Mouse (Mus musculus) heart, adult 2 months (tissue): Measurements from ENCODE around the gene Hoxa10. TPM values are rescaled to one million over a fixed set of nuclear protein-coding genes. Genes with fewer than 3 reads are reported as not detected.

Experiments
- DNase-seq, 2 experiments: peaks; one replicate each; pipeline ENCODE4 v3.0.0; 2021
- H3K27ac ChIP-seq: fragments of 200-600 bp; 2 replicates; pipeline ENCODE4 v1.8.1; 2022
- H3K27me3 ChIP-seq: fragments of 200-500 bp; 2 replicates; pipeline ENCODE4 v1.6.1; 2012; ENCODE audit warnings: mild to moderate bottlenecking, low read length, inconsistent platforms, mixed read lengths; ENCODE audit not compliant: control insufficient read depth, insufficient read depth
- H3K36me3 ChIP-seq: fragments of 200-500 bp; 2 replicates; pipeline ENCODE4 v1.6.1; 2012; ENCODE audit warnings: low read length, inconsistent platforms; ENCODE audit not compliant: control insufficient read depth, insufficient read depth
- H3K4me1 ChIP-seq: fragments of 200-500 bp; 2 replicates; pipeline ENCODE4 v1.6.1; 2011; ENCODE audit warnings: low read length; ENCODE audit not compliant: control insufficient read depth, insufficient read depth
- H3K4me3 ChIP-seq: fragments of 200-600 bp; 2 replicates; pipeline ENCODE4 v1.8.1; 2022
- H3K79me2 ChIP-seq: fragments of 200-500 bp; replicated peaks from 2 replicates; pipeline ENCODE4 v1.6.1; 2012; ENCODE audit warnings: mild to moderate bottlenecking, inconsistent platforms, low read length, moderate library complexity, mixed read lengths; ENCODE audit not compliant: control insufficient read depth, insufficient read depth
- H3K9ac ChIP-seq: fragments of 200-500 bp; 2 replicates; pipeline ENCODE4 v1.6.1; 2012; ENCODE audit warnings: low read depth, mild to moderate bottlenecking, control low read depth, inconsistent platforms, low read length, mixed read lengths
- CTCF ChIP-seq: fragments of 200-600 bp; IDR thresholded peaks from 2 replicates; pipeline ENCODE4 v1.8.1; 2022; ENCODE audit warnings: antibody characterized with exemption, mild to moderate bottlenecking, moderate library complexity
- EP300 ChIP-seq: fragments of 200-500 bp; IDR thresholded peaks from 2 replicates; pipeline ENCODE4 v1.6.1; 2011; ENCODE audit warnings: low read depth, low read length, control low read depth; ENCODE audit not compliant: insufficient read depth
- POLR2A ChIP-seq: fragments of 200-500 bp; IDR thresholded peaks from 2 replicates; pipeline ENCODE4 v1.6.1; 2011; ENCODE audit warnings: mild to moderate bottlenecking, low read depth, low read length, control low read depth; ENCODE audit not compliant: insufficient read depth
- WGBS: fragments of 180-500 bp; shearing (Covaris S2); methylation state at CpG from one replicate; pipeline ENCODE4 v1.1.7; 2018; 5-methylcytosine and 5-hydroxymethylcytosine counted together
- intact Hi-C: fragments of 180-260 bp; cut with DNase I; formaldehyde crosslinking; loops from one replicate; pipeline ENCODE4 v1.15.1; 2025
- polyA plus RNA-seq: library from polyadenylated mRNA; depleted of rRNA; stranded (reverse); fragments of >200 nt; gene quantifications from 2 replicates; pipeline ENCODE4 v1.2.3, GENCODE M21; 2012
- total RNA-seq, 2 experiments: library from RNA; stranded (reverse); gene quantifications; 2 replicates each; pipeline ENCODE4 v1.2.3; 2021

The Hoxa10 gene
- total and polyA plus RNA-seq, 3 experiments, result not detected

DNA sequence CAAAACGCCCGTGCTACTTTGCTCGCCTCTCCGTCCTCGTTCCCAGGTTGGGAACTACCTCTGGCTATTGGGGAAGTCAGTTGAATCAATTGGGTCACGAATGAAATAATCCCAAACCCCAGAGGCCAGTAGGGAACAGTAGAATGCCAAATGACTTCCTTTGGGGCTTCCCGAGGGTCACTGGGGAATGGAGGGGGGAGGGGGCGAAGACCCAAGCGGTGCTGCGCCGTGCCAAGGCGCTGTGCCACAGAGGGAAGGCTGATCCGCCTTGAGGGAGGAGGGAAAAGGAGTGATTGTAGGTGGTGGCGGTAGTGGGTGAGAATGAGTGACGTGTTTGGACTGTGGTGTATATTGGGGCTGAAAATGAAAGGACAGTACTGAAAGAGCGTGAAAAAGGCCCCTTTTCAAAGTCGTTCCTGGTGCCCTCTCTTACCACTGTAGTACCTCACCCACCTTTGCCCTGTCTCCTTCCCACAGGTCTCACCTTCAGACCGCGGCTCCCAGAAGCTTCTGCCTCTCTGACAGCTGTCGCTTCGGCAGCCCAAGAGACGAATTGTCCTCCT is 28.0 kb downstream of the Hoxa10 start:
- intact Hi-C loops, result loop anchor here (5.0 kb wide), 1 partner anchor 1030 kb away; no protein-coding TSS in a partner anchor
- WGBS, result 3% methylated on average over 22 of the region's 22 CpGs
- H3K79me2 ChIP-seq, result no peaks in the 10 kb centered on the region
- no peaks in the 10 kb centered on the region for H3K36me3 ChIP-seq
- peaks cover 53% of the 10 kb centered on the region for H3K27me3 ChIP-seq
- H3K9ac ChIP-seq, result peak overlapping the region; percentile 41; the same call in 1 of the 2 replicates
- H3K4me1 ChIP-seq, result no peaks in the 10 kb centered on the region; the same call in 1 of the 2 replicates
- no peak overlapping the region for H3K27ac ChIP-seq
- peak; percentile 11 to 63 for DNase-seq
- TF ChIP-seq POLR2A (no peak), EP300 (no peak), CTCF (no peak)
- H3K4me3 ChIP-seq, result peak overlapping the region; percentile 43

DNA sequence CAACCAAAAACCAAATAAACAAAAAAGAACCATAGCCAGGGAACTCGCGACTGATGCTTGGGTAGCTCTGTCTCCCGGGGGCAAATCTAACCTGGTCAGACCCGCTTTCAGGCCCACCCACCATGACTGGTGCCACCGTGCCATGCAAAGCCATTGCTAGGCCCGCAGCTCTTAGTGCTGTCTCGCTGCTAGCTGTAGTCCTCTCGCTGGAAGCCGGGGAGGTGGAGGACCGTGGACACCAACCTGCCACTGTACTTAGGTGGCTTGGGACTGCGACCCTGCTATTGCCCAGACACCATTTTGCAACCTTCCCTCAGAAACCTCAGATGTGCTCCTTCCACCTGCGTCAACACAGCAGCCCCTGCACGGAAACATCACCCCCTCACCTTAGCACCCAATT is 28.7 kb downstream of the Hoxa10 start:
- no peak overlapping the region for H3K9ac ChIP-seq
- 9% methylated on average over 13 of the region's 13 CpGs for WGBS
- DNase-seq, result no peak

DNA sequence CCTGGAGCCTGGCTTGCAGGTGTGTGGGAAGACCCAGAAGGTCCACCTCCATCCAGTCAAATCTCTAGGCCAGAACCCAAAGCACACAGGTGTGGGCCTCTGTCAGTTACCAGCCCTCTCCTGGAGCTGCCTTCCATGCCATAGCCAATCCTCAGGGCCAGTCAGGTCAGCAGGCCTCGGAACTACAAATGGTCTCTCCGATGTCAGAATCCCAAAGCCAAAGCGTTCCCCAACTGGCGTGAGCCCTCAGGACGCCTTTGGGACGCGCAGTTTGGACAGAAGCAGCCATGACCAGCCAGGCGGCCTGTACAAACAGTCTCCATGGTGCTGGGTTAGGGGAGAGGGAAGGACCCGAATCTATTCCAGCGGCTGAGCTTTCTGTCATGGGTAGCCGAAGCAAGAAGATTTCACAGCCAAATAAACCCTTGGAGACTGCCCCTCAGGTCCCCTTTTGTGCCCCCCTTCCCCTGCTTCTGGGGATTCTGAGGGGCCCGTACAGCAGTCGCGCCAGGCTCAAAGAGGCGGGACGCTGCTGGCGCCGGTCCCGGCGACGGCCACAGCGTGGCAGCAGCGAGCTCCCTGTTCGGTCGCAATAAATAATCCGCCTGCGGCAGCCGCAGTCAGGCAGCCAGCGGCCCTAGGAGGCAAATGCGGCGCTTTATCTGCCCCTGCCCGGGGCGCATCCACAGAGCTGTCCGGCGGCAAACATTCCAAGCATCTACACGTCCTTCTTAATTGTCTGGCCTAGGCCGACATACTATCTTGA is 29.3 kb downstream of the Hoxa10 start:
- H3K9ac ChIP-seq, result no peak overlapping the region
- no peak for TF ChIP-seq EP300
- 3% methylated on average over 37 of the region's 37 CpGs for WGBS
- no peaks in the 10 kb centered on the region for H3K36me3 ChIP-seq
- intact Hi-C loops, result loop anchor here (1.0 to 5.0 kb wide), 2 partner anchors 10 to 1029 kb away; partner anchors contain the start of gene Hoxa7
- H3K4me1 ChIP-seq, result no peaks in the 10 kb centered on the region; the same call in 1 of the 2 replicates
- DNase-seq, result peak; percentile 76 to 88
- H3K79me2 ChIP-seq, result no peaks in the 10 kb centered on the region
- H3K4me3 ChIP-seq, result no peak overlapping the region
- H3K27ac ChIP-seq, result no peak overlapping the region
- peaks cover 44% of the 10 kb centered on the region for H3K27me3 ChIP-seq

More for the DNA sequence above, 28.7 kb downstream of the Hoxa10 start:
- Histone ChIP-seq H3K27ac (no peak overlapping the region), H3K79me2 (no peaks in the 10 kb centered on the region), H3K36me3 (no peaks in the 10 kb centered on the region), H3K4me3 (no peak overlapping the region), H3K27me3 (peaks cover 48% of the 10 kb centered on the region), H3K4me1 (no peaks in the 10 kb centered on the region; the same call in 1 of the 2 replicates)
- TF ChIP-seq POLR2A (no peak), EP300 (no peak), CTCF (no peak)
- intact Hi-C loops, result loop anchor here (1.0 to 5.0 kb wide), 2 partner anchors 9 to 1030 kb away; partner anchors contain the start of gene Hoxa7

DNA sequence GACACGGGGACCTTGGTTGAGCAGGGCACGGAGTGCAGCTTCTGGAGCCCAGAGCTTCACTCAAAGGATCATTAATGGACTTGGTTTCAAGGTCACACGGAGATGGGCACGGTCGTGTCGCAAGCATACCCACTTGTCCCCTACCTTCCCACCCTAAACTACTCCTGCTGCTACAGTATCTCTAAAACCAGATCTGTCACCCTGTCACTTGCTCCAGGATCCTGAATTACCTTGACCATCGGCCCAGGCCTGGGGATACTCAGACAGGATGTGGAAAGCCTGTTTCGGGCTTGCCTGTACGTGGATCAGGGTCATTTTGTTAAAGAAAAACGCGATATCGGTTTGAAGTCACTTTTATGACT is 31.0 kb downstream of the Hoxa10 start:
- Histone ChIP-seq H3K27me3 (peaks cover 40% of the 10 kb centered on the region), H3K36me3 (no peaks in the 10 kb centered on the region), H3K27ac (no peak overlapping the region), H3K4me1 (no peaks in the 10 kb centered on the region; the same call in 1 of the 2 replicates), H3K4me3 (no peak overlapping the region), H3K79me2 (no peaks in the 10 kb centered on the region), H3K9ac (no peak overlapping the region)
- 22% methylated on average over 12 of the region's 12 CpGs for WGBS
- no peak for DNase-seq
- intact Hi-C loops, result loop anchor here (5.0 kb wide), 1 partner anchor 1027 kb away; no protein-coding TSS in a partner anchor
- no peak for TF ChIP-seq EP300
- no peak for TF ChIP-seq CTCF
- no peak for TF ChIP-seq POLR2A

DNA sequence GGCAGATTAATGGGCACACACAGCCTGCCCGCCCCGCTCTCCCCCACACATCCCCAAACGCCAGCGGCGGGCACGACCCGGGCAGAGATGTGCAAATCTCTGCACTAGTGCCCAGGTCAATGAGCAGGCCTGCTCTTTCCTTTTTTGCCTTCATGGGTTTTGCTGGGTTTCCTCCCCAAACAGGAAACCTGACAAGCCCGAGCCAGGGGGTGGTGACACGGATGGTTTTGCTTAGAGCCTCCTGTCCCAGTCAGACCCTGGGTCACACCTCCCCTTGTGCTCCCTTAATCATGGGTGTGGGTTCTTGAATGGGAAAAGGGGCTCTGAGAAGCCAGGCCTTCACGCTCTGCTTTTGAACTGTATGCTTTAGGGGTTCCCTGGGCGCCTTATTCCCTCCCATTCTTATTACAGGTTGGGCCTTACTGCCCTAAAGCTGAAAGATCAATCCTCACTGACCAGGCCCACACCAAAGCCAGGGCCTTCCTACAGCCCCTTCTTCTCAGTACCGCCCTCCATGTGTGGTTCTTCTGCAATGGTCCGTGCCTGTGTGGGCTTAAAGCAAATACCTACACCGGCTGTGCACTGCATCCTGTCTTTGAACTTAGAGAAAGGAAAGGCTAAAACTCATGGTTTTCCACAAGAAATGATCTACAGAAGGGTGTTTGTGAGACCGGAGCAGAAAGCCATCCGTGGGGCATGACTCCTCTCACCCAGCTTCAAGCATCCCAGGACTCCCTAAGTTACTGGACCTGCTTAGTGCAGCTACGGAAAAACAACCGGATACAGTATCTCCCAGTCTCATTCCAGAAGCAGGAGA is 31.6 kb downstream of the Hoxa10 start:
- H3K79me2 ChIP-seq, result no peaks in the 10 kb centered on the region
- H3K9ac ChIP-seq, result no peak overlapping the region
- H3K36me3 ChIP-seq, result no peaks in the 10 kb centered on the region
- DNase-seq, result peak; percentile 7 to 18
- intact Hi-C loops, result no loop called here
- no peaks in the 10 kb centered on the region; the same call in 1 of the 2 replicates for H3K4me1 ChIP-seq
- H3K27ac ChIP-seq, result no peak overlapping the region
- peak overlapping the region; percentile 22; the same call in 1 of the 2 replicates for H3K4me3 ChIP-seq
- WGBS, result 16% methylated on average over 18 of the region's 18 CpGs
- peaks cover 42% of the 10 kb centered on the region for H3K27me3 ChIP-seq
- TF ChIP-seq CTCF (no peak), POLR2A (no peak), EP300 (no peak)
